Mouse (Mus musculus) skeletal muscle tissue, adult 2 months (tissue): ENCODE measurements at regions not wholly inside any gene's neighbourhood (a gene's known extent, or its start where the extent isn't known, plus 50 kb on each side); places are given as distances from the start of the nearest gene placed in this dataset.

Experiments
- DNase-seq: peaks from one replicate; pipeline ENCODE4 v3.0.0-alpha.2; 2012; ENCODE audit warnings: low read depth, low spot score

DNA sequence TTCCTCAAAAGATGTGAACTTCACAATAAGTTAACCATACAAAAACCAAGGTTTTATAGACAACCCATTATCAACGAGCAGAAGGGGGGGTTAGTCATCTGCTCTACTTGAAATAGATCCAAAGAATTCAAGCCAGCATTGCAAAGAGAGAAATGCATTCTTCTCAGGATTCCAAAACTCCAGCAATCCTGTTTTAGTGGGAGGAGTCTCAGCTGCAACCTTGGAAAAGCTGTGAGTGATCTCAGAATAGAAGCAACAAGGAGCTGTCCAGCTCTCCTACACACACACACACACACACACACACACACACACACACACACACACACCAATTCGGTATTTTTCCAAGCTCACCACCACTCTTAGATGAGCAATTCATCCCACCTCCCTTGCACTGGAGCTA, 149.0 kb upstream of the BC052040 start:
- no peak for DNase-seq

GRCm38 (mm10) chr2:115441100-115441499, 140.4 kb upstream of the BC052040 start:
- DNase-seq, result no peak

DNA sequence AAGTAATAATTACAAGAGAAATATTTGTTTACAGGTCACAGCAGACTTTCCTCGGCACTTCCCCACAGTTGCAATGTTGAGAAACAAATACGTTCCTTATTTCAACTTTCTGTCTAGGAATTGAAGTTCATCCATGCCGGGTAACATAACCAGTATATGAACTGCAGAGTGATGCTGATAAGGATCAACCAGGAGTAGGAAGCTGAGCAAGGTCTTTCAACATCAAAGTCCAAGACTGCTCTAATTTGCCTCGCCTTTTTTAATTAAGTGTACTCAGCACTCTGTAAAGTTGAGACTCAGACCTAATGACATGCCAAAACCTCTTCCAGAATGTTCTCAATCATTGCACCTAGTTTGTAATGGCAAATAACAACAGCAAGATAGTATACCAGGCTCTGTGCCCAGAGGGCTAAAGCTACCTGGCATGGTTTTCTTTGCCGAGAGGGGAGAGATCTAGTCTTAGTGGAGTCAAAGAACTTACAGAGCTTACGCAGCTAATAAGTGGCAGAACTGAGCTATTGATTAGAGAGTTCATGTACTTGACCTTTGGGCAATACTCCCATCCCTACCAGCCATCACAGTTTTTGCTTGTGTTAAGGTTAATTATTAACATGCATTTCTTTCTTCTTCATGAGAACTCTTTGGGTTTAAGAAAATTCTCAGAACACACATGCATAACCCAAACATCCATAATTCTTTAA, 131.6 kb upstream of the BC052040 start:
- no peak for DNase-seq

DNA sequence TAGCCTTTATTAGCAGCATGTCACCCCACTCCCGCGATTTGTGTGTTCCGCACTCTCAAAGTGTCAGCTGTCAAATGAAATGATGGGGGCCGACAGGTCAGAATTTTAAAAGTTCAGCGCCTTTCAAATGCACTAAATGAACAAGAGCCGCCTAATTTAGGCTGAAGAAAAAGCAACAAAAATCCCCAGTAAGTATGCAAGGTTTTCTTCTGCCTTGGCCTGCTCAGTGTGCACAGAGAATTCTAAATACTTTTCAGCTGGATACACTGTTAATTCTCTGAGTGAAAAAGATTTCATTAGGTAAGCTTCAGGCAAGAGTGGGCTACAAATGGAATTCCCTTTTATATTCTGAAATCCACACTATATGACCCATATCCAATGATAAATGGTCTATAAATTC, 125.9 kb upstream of the BC052040 start:
- no peak for DNase-seq

- DNase-seq, result no peak
Measured at GRCm38 (mm10) chr2:115456372-115457022, 125.0 kb upstream of the BC052040 start.

GRCm38 (mm10) chr2:115460028-115460881, 121.3 kb upstream of the BC052040 start:
- no peak for DNase-seq

DNA sequence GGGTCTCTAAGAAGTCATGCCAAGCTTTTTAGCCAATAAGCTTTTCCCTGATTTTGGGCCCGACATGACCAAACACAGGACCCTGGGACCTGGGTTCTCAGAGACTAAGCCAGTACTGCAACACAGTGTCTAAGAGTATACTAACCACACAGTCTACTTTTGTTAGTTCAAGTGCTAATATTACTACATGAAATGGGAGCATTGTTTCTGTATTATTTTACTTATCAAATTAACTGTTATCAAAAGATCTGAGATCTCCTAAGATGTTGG, 120.7 kb upstream of the BC052040 start:
- no peak for DNase-seq

DNA sequence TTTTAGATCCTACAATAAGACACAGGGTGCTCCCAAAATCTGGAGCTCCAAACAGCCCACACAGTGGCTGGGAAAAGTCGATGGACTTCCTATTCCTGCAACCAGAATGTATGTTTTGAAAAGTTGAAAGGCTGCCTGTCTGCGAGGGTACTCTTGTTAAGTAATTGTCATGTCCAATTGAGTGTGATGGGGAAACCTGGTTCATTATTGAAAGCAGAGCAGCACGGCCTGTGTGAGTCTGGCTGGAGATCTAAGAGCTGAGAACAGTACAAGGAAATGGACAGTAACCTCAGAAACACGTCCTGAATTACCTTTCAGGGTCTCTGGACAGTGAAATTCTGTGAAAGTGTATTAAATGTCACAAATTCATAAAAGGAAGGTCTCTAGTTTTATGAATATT, 115.3 kb upstream of the BC052040 start:
- DNase-seq, result no peak

DNA sequence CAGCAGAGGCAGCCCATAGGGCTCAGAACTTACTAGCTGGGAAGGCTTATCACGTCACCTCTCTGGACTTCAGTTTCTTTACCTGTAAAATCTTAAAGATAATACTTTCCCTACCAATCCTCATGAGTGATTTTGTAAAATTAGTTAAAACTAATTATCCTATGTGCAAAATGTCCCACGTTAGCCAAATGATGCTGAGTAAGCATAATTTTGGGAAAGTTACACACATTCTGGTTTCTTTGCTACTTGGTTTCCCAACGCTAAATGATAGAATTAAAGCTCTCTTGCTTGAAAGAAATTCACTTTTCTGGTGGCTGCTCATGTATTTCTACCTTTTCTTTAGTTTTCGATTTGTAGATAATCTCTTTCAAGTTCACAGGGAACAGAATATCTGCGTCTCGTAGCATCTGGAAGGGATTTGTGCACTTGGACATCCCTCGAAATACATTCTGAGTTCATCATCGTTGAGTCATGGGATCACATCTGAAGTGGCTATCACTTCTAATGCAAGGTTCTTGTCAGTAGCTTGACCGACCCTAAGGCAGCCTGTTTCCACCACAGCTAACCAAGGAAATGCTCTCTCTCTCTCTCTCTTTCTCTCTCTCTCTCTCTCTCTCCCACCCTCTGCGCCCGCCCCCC, 114.3 kb upstream of the BC052040 start:
- DNase-seq, result no peak

GRCm38 (mm10) chr2:115467936-115468335, 113.6 kb upstream of the BC052040 start:
- no peak for DNase-seq

- no peak for DNase-seq
Measured at GRCm38 (mm10) chr2:115468471-115468909, 113.0 kb upstream of the BC052040 start.

GRCm38 (mm10) chr2:115469165-115469821, 112.2 kb upstream of the BC052040 start:
- DNase-seq, result no peak

DNA sequence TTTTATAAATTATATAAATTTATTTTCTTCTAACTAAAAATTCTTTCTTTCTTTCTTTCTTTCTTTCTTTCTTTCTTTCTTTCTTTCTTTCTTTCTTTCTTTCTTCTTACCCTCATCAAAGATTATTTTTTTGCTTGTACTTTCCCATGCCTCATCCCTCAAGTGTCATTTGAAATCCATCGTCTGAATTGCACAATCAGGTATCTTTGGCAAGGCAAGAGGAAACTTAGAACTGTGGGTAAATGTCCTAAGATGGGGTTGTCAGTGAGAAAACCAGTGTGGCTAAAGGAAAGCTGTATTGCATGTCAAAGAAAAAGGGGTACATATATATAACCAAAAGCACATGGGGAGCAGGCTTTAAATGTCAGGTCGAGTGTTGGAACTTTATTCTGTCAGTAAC, 109.1 kb upstream of the BC052040 start:
- no peak for DNase-seq

DNA sequence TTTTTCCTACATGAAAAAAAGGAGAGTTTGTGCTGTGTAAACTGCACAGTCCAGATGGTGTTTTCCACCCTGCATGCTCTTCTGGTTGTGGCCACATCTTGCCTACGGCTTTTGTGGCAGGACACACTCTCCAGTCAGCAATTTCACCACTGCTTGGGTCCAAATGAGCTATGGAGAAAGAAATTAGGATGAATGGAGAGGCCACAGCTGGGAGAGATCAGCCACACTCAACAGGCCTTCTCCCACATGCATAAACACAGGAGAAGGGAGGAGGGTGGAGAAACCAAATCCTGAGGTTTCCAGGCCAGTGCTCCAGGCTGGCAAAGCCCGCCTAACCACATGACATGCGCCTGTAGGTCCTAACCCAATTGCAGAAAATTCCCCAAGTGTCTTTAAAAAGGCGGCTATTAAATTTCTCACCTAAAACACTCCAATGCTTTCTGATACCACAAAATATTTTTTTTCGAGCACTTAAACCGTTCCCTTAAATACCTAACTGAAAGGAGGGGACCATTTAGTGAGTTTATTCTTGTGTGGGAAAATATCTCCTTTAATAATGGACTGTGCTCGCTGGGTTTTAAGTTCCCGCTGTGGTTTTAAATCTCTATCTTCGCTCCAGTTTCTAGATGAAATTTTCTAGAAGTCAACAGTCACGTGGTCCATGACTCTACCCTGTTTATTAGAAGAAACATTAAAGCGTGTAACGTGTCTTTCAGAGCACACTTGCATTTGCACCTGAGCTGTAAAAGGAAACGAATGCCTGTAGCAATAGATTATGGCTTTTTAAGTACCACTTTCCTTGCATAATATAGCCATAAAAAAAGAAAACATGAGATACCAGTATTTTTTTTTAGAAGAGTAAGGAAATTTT, 97.9 kb upstream of the BC052040 start:
- peak; percentile 11 for DNase-seq

DNA sequence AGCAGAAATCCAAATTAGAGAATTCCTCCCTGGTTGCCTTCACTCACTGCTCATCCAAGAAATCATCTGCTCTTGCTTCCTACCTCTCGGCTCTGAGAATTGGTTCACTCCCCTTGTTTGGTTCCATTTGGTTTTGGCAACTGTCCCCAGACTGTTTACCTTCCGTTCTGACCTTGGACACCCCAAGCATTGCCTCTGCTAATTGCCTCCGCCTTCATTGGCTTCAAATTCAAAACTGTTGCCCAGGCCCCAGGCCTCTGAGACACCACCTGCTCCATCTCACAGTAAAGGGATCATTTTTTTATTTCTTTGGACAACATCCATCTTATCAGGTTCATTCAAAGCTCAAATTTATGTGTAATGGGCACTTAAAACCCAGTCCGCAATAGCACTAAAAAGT, 93.1 kb upstream of the BC052040 start:
- no peak for DNase-seq

DNA sequence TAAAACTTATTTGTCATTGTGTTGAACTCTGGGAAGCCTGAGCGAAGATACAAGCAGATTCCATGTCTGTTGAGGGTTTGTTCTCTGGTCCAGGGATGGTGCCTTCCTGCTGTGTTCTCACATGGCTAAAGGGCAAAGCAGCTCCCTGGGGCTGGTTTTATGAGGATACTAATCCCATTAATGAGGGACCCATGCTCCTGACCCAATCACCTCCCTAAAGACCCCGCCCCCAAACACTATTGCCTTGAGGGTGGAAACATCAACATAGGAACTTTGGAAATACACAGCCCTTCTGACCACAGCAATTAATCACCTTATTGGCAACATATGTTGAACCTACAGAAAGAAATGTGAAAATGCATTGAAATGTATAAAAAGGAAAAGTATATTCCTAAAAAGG, 88.5 kb upstream of the BC052040 start:
- DNase-seq, result no peak

- DNase-seq, result no peak
Measured at GRCm38 (mm10) chr2:115499904-115500303, 81.6 kb upstream of the BC052040 start.

- DNase-seq, result no peak
Measured at GRCm38 (mm10) chr2:115509527-115509926, 72.0 kb upstream of the BC052040 start.

- no peak for DNase-seq
Measured at GRCm38 (mm10) chr2:115511146-115511545, 70.4 kb upstream of the BC052040 start.

DNA sequence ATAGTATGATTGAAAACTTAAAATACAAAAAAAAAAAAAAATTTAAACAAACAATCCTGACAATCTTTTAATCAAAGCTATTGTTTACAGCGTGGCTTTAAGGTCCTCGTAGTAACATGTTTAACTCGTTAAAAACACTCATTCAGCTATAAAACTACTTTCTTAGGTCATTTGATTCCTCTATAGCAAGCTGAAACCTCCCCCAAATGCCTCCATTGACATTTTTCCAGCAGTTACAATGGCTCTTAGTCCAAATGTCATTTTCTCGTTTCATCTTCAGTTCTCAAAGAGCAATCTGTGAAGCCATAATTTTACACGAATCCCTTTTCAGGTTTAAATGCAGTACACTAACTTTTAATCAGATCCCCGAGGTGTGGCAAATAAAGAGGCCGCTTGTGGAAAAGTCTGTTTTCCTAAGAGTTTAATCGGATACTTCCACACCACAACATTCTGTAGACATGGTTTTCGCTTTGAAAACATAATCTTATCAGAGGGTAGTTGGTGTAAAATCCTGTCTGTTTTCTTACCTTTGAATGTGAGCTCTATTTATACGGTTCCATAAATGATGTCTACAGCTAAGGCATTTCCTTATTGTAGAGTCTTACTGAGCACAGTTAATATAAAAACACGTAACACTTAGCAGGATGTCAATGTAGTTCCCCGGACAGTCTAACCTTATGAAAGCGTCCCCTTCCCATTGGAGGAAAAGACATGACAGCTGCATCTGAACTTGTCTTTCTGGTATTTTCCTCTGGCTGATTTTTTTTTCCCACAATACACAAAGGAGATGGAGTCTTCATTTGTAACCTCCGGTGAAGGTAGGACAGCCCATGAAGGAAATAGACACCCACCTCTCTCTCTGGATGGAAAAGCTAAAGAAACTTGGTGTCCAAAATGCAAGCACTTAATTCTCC, 69.6 kb upstream of the BC052040 start:
- no peak for DNase-seq
